Mouse (Mus musculus) erythroblast, embryonic 14.5 days (primary cell): Measurements from ENCODE around the gene Gmps. TPM values are rescaled to one million over a fixed set of nuclear protein-coding genes. Genes with fewer than 3 reads are reported as not detected.

Experiments used
- H3K27me3 ChIP-seq: 2 replicates; pipeline ENCODE4 v1.6.1; 2012; ENCODE audit warnings: inconsistent platforms; ENCODE audit not compliant: control insufficient read depth
- H3K36me3 ChIP-seq: 2 replicates; pipeline ENCODE4 v1.6.1; 2012; ENCODE audit warnings: mild to moderate bottlenecking, inconsistent platforms; ENCODE audit not compliant: control insufficient read depth
- H3K4me1 ChIP-seq: 2 replicates; pipeline ENCODE4 v1.6.1; 2012; ENCODE audit warnings: inconsistent platforms; ENCODE audit not compliant: control insufficient read depth
- H3K4me3 ChIP-seq: replicated peaks from 2 replicates; pipeline ENCODE3; 2012; ENCODE audit warnings: moderate library complexity, mild to moderate bottlenecking, inconsistent platforms
- H3K9me3 ChIP-seq: 2 replicates; pipeline ENCODE4 v1.6.1; 2012; ENCODE audit warnings: low read length, inconsistent platforms, mixed read lengths; ENCODE audit not compliant: control insufficient read depth
- GATA1 ChIP-seq: IDR thresholded peaks from 2 replicates; pipeline ENCODE4 v1.6.1; 2012; ENCODE audit warnings: low read length, inconsistent platforms, mixed read lengths
- TAL1 ChIP-seq: IDR thresholded peaks from 3 replicates; pipeline ENCODE4 v1.6.1; 2012; ENCODE audit warnings: low read length, inconsistent platforms, mixed read lengths
- polyA plus RNA-seq: library from polyadenylated mRNA; stranded (reverse); fragments of >175 nt; gene quantifications from 2 replicates; pipeline ENCODE4 v1.2.3, GENCODE M21; 2012

Gmps gene
- polyA plus RNA-seq, 1 experiment = 0.25 TPM

DNA sequence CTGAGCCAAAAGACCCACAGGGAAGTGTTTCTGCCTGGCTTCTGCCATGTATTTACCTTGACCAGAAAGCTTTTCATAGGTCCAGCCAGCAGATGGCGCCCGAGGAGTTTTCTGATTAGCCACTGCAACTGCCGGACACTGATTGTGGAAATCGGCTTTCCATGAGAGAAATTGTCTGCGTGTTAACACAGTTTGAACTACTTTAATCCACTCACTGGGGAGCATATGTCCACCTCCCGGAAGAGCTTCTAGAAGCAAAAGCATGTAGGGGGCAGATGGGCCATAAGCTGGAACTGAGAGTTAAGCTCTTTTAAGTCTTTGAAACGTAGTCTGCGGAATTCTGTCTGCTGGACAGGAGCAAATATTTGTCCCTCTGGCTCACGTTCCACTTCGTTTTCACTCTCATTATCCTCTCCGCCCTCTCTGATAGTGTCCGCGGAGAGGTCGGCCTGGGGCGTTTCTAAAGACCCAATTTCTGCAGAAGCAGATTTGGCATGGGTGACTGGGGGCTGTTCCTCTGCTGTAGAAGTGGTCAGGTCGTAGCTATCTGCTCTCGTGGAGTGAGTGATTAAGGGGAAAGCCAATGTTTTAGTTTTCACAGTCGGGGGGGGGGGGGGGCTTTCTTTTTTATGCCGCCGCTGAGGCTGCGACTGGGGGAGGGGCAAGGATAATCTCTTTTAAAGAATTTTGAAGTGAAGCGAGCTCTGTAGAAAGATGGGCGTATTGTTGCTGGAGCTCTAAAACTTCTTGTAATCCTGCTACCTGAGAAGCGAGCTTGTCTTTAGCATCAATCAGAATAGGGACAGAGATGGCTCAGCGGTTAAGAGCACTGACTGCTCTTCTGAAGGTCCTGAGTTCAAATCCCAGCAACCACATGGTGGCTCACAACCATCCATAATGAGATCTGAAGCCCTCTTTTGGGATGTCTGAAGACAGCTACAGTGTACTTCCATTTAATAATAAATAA is 64.2 kb downstream of the Gmps start:
- no peaks in the 10 kb centered on the region for H3K36me3 ChIP-seq
- peaks cover 4% of the 10 kb centered on the region; the same call in 1 of the 2 replicates for H3K9me3 ChIP-seq
- no peaks in the 10 kb centered on the region for H3K4me1 ChIP-seq
- H3K27me3 ChIP-seq = no peaks in the 10 kb centered on the region
- no peak overlapping the region for H3K4me3 ChIP-seq
- no peak for TF ChIP-seq TAL1
- no peak for TF ChIP-seq GATA1

Other genes starting within 250 kb of the Gmps start
- gene Plch1, start 76.6 kb upstream of the Gmps start, polyA plus RNA-seq = not detected in 2 replicates
- gene E130311K13Rik, start 46.6 kb upstream of the Gmps start, polyA plus RNA-seq = 0.07 TPM in 1 of 2 replicates, not detected in the other
- 0.21 and 0.55 TPM in 2 replicates for gene Slc33a1, start 11.3 kb upstream of the Gmps start, polyA plus RNA-seq
- not detected in 2 replicates for gene Vmn2r1, start 105.4 kb downstream of the Gmps start, polyA plus RNA-seq
- not detected in 2 replicates for gene Vmn2r2, start 165.8 kb downstream of the Gmps start, polyA plus RNA-seq